Mouse (Mus musculus) spleen, adult 2 months (tissue): ENCODE data around the gene Uchl1.

ENCODE experiments used
- CTCF ChIP-seq: fragments of 200-500 bp; IDR thresholded peaks from 2 replicates; pipeline ENCODE4 v1.5.1; 2011; ENCODE audit warnings: mild to moderate bottlenecking, inconsistent platforms; ENCODE audit not compliant: insufficient read depth, insufficient read length, insufficient replicate concordance; ENCODE audit errors: extremely low read depth
- POLR2A ChIP-seq: fragments of 200-500 bp; IDR thresholded peaks from 2 replicates; pipeline ENCODE4 v1.6.1; 2011; ENCODE audit warnings: low read depth, low read length, inconsistent platforms

GRCm38 (mm10) chr5:66693231-66693630, 17.3 kb downstream of the Uchl1 start:
- TF ChIP-seq CTCF (no peak), POLR2A (no peak)
